Mouse (Mus musculus) embryonic fibroblast, embryonic 13.5 days (primary cell): Measurements from ENCODE around the gene 9830107B12Rik.

ENCODE experiments used
- CTCF ChIP-seq: IDR thresholded peaks from 2 replicates; pipeline ENCODE4 v1.5.1; 2011; ENCODE audit warnings: mild to moderate bottlenecking, control low read depth, low read length, moderate library complexity, borderline replicate concordance; ENCODE audit not compliant: insufficient read depth
- POLR2A ChIP-seq: IDR thresholded peaks from 2 replicates; pipeline ENCODE4 v1.6.1; 2011; ENCODE audit warnings: low read depth, mild to moderate bottlenecking, control low read depth, low read length, moderate library complexity

GRCm38 (mm10) chr17:48107333-48107732, 38.7 kb downstream of the 9830107B12Rik start:
- no peak for TF ChIP-seq CTCF
- no peak for TF ChIP-seq POLR2A
